Mouse (Mus musculus) right cerebral cortex, postnatal 10 days (tissue): ENCODE data around the gene Dhx38.
A peak's percentile ranks its signal among the peaks of the same experiment; 100 is the strongest.

Source experiments
- DNase-seq, 2 experiments: peaks; one replicate each; pipeline ENCODE4 v3.0.0; 2021; ENCODE audit warnings: low spot score in 2 of 2

The Dhx38 gene

DNA sequence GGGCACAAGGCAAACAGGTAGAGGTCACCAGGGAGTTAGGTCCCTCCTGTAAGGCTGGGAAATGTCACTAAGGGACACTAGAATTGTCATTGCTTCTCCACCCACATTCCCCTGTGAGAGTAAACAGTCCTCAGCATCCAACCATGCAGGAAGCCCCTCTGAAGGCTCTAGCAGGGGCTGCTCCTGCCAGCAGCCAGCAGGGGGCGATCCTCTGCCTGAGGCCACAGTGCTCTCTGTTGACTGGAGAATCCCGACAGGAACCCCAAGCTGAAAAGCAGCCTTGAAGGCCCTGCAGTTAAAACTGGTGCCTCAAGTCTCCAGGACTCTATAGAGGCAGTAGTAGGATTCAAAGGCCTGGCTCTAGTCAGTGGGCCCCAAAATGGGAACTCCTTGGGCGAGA lies 14.0 kb downstream of the Dhx38 start:
- DNase-seq: no peak

DNA sequence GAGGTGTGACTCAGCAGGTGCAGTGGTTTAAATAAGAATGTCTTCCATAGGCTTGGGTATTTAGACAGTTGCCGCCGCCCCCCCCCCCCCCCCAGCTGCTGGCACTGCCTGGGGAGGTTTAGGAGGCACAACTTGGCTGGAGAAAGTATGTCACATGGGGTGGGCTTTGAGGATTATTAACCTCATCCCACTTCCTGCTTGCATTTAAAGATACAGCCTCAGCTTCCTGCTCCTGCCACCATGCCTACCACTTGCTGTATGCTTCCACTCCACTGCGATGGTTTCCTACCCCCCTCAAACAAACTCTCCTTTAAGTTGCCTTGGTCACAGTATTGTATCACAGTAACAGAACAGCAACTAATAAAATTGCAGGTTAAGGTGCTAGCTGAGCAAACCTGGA lies 21.6 kb downstream of the Dhx38 start:
- DNase-seq: no peak

DNA sequence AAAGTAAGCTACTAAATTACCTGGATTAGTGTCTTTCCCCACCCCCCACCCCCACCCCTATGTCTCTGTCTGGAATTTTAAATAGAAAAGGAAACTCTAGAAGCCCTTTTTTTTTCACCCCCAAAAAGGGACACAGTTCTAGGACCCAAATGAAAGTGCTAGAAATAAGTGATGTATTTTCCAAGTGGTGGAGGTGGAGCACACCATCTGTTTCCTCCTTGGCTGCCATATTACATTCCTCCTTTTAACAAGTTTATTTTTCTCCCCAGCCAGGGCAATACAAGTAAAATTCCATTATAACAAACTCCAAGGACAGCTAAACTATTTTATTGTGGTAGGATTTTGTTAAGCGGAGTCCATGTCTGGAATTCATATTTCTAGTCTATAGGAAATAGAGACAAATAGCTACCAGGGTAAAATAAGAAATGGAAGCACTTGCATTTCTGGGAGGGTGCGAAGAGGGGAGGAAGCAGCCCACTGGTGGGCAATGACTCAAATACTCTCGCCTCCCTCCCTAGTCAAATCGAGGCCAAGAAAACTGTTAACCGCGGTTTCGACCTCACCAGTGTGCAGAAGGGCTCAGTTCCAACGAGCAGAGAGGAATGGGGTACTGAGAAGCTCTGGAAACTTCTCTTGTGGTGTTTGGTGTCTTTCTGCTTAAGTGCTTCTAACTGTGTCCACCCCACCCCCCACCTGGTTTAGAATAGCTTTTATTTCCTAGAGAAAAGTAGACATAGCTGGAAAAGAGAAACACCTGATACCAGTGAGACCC lies 22.7 kb downstream of the Dhx38 start:
- DNase-seq: no peak

DNA sequence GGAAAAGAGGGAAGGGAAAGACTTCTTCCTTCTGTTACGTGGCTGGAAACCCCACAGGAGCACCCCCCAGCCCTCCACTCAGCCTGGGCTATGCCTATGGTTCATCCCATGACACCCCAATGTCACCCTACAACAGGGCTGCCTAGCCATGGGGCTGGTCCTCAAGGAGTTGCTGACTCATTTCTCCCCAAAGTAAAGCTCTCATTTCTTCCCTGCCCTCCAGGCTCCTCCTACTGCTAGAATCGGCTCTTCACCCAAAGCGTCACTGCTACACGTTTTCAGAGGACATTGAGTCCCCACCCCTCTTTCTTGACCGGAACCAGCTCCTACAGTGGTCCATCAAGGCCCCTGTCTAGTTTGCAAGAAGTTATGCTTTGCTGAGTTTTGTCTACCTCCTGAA lies 23.5 kb downstream of the Dhx38 start:
- no peak for DNase-seq

DNA sequence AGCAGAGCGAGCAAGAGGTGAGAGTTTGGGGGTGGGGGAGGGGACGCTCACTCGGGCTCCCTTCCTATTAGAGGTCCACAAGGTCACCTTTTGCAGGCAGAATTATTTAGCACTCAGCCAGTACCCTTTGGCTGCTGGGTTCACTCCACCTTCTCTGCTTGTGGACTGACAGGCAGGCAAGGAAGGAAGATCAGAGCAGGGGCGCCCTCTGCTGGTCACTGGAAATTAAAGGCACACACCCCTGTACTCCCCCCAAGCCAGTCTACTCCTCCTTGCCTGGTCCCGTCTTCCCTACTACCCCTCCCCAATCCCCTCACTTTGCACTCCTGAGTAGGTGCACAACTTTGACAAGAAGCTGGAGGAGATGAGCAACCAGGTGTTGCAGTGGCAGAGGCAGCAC lies 29.0 kb downstream of the Dhx38 start:
- DNase-seq: peak; percentile 85 to 90

DNA sequence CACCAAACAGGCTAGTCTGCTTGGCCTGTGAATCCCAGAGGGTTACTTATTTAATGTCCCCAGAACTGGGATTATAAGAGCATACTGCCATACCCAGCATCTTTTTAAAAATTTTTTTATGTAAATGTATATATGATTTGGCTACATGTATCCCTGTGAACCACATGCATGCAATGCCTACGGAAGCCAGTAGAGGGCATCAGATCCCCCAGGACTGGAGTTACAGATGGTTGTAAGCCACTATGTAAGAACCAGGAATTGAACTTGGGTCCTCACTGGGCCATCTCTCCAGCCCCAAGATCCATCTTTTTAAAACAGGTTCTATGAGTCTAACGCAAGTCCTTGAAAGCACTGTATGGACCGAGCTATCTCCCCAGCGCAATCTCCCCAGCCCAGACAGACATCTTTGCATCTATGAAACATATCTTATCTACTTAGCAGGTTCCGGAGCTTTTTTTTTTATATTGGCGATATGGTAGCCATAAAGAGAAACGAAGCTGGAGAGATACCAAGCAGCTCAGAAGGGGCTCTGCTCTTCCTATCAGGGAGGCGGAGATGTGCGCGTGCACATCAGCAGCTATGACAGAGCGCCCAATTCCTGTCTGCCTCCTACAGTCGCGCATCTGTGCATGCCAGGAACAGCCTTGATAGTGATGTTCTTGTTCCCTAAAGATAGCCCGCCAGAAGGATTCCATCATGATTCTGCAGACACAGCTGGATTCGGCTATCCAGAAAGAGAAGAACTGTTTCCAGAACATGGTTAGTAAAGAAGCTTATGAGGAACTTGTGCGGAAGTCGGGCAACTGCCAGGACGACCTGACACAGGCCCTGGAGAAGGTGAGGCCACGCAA lies 30.3 kb downstream of the Dhx38 start:
- peak; percentile 46 to 55 for DNase-seq

DNA sequence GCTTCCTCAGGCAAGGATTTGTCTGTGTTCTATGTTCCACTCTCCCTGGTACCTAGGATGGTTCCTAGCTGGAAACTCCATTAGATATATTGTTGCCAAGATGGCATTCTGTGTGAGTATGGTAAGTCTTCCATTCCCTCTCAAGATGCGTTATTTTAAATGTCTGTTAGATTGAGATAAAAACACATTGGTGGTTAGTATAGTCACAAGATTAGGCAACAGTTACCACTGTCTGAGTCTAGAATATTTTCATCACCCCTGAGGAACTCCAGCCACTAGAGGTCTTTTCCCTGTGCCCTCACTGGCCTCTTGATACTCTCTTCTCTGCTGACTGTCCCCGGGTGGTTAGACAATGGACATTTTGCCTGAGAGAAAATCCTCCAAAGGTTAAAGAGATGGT lies 41.7 kb downstream of the Dhx38 start:
- DNase-seq: no peak

DNA sequence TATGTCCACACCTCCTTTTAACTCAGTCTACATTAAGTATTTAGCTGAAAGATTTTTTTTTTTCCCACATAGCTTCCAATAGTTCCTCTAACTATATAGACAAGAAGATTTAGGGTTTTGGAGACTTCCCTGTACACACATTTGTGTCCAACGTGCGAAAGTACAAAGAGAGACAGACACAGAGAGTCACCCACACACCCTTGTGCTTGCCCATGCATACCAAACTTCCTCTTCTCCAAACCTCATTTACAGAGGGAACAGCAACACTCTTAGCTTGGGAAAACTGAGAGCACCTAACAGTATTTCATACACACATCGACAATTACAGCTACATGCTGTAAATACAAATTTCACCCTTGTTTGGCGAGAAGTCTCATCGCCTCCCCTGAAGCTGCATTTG lies 60.1 kb downstream of the Dhx38 start:
- DNase-seq: no peak

DNA sequence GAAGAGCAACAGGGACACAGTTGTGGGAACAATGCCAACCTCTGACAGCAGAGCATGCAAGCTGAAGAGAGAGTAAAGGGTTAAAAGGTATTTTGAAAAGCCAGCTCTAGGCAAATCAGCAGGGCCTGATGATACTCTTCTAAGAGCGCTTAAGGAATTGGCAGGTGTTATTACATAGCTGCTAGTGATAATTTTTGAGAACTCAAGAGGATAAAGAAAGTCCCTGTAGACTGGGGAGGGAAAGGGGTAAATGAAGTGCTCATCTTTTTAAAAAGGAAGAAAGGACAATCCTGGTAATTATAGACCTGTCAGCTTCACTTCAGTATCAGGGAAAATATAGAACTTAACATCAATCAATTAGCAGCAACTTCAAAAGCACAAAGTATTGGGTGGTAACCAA lies 62.1 kb downstream of the Dhx38 start:
- DNase-seq: no peak

DNA sequence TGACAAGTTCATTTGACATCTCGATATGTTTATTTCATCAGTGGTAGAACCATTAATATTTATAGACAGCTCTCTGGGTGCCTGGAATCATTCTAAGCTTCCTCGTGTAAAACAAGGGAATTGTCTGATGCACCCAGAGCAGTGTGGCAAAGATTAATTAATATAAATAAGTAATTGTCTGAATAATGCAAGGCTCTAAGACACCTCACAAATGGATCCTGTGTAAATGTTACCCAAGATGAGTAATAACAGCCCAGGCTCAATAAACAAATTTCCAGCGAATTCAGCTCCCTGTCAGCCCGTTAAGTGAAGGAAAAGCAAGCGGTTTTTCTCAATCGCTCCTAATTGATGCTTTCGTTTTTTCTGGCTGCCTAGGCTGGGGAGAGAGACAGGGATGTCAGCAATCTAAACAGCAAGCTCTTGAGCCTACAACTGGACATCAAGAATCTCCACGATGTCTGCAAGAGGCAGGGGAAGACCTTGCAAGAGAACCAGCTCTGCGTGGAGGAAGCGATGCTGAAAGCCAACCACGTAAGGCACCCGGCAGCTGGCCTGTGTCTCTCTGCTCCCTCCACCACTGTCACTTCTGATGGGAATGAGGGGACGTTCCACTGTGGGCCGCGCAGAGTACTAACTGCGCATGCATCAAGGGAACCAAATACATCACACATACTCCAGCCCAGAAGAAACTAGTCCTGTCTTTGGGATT lies 66.5 kb downstream of the Dhx38 start:
- no peak for DNase-seq
